Mouse (Mus musculus) layer of hippocampus, adult 11-12 months (tissue): Measurements from ENCODE around the gene Olfr371.

ENCODE experiments used
- DNase-seq: peaks from one replicate; pipeline ENCODE4 v3.0.0; 2022; ENCODE audit warnings: low spot score

The Olfr371 gene

GRCm38 (mm10) chr8:85225688-85226087, at the start of gene Olfr371:
Olfr371 (plus strand) TSS chr8:85225988.
- DNase-seq = no peak

GRCm38 (mm10) chr8:85192346-85192745, 33.4 kb upstream of the Olfr371 start:
- no peak for DNase-seq

- DNase-seq = no peak
Observed at GRCm38 (mm10) chr8:85220220-85220619, 5.6 kb upstream of the Olfr371 start.

- no peak for DNase-seq
Observed at GRCm38 (mm10) chr8:85220992-85221391, 4.8 kb upstream of the Olfr371 start.

GRCm38 (mm10) chr8:85227297-85227696, 1.5 kb downstream of the Olfr371 start:
- DNase-seq = no peak
